Mouse (Mus musculus) heart, postnatal 10 days (tissue): ENCODE data around the gene Ap2m1. TPM values are rescaled to one million over a fixed set of nuclear protein-coding genes. Genes with fewer than 3 reads are reported as not detected.

ENCODE experiments used
- DNase-seq, 2 experiments: peaks; one replicate each; pipeline ENCODE4 v3.0.0; 2021
- intact Hi-C: fragments of 180-260 bp; cut with DNase I; formaldehyde crosslinking; loops from one replicate; pipeline ENCODE4 v1.15.1; 2025
- total RNA-seq, 2 experiments: library from RNA; stranded (reverse); gene quantifications; 2 replicates each; pipeline ENCODE4 v1.2.3; 2021

The Ap2m1 gene
- total RNA-seq, 2 experiments from 2014 or later, result 253 to 284 TPM

GRCm38 (mm10) chr16:20517701-20518374 is 17.4 kb upstream of the Ap2m1 start:
- intact Hi-C loops, result loop anchor here (2.0 to 5.0 kb wide), 2 partner anchors 19 to 94 kb away; partner anchors contain the start of genes Alg3, Eef1akmt4, Eif2b5 and Gm49333

GRCm38 (mm10) chr16:20523886-20524285 is 11.4 kb upstream of the Ap2m1 start:
- DNase-seq, result no peak
- intact Hi-C loops, result no loop called here

More at GRCm38 (mm10) chr16:20517701-20518374, 17.4 kb upstream of the Ap2m1 start:
- DNase-seq, result peak; percentile 57 to 65

GRCm38 (mm10) chr16:20528779-20529178 is 6.5 kb upstream of the Ap2m1 start:
- no peak for DNase-seq
- intact Hi-C loops, result no loop called here

DNA sequence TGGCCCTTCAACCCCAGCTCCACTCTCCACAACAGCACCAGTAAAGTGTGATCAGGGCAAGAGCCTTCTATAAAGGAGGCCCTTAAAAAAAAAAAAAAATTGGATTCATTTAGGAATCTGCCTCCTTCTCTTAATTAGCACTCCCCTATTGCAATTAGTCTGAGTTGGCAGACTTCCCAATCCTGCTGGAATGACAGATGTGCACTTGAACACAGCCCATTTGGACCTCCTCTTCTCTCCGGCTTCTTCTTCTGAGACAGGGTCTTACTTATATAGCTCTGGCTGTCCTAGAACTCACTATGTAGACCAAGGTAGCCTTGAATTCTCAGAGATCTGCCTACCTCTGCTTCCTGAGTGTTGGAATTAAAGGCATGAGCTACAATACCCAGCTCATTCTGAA is 5.9 kb upstream of the Ap2m1 start:
- intact Hi-C loops, result no loop called here

GRCm38 (mm10) chr16:20530941-20531340 is 4.3 kb upstream of the Ap2m1 start:
- intact Hi-C loops, result no loop called here
- no peak for DNase-seq

More for the DNA sequence above, 5.9 kb upstream of the Ap2m1 start:
- no peak for DNase-seq

GRCm38 (mm10) chr16:20534617-20535295 is 522 bp upstream of the Ap2m1 start:
- DNase-seq, result no peak
- intact Hi-C loops, result loop anchor here (1.0 to 5.0 kb wide), 2 partner anchors 18 to 78 kb away; partner anchors contain the start of genes Alg3, Dvl3, Eef1akmt4 and Gm49333

- no peak for DNase-seq
- intact Hi-C loops, result loop anchor here (5.0 kb wide), 1 partner anchor 76 kb away; the partner anchor contains the start of genes Alg3, Eef1akmt4 and Gm49333
Measured at GRCm38 (mm10) chr16:20536081-20536665, 895 bp downstream of the Ap2m1 start.

GRCm38 (mm10) chr16:20537071-20537471 is 1.8 kb downstream of the Ap2m1 start:
- intact Hi-C loops, result loop anchor here (5.0 kb wide), 1 partner anchor 75 kb away; the partner anchor contains the start of genes Alg3, Eef1akmt4 and Gm49333
- peak in 1 of 2 experiments; percentile 17 for DNase-seq

- intact Hi-C loops, result loop anchor here (5.0 kb wide), 1 partner anchor 75 kb away; the partner anchor contains the start of genes Alg3, Eef1akmt4 and Gm49333
Measured at GRCm38 (mm10) chr16:20537601-20538320, 2.5 kb downstream of the Ap2m1 start.

DNA sequence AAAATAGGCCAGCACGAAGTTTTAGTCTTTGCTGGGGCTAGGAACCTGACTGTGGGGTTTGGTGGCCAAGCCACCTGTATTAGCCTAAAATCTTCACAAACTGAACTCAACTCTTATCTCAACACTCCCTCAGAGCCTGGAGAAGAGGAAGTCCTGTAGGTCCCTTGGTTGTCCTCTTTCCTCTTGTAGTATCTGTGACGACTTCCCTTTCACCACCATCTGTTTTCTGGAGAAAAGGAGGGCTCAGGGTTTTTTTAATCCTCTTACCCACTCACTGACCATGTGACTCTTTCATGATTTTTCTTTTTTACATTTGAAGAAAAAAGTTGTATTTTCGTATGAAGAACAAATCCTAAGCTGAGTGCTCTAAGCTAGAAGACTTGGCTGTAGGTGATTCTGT is 4.4 kb downstream of the Ap2m1 start:
- DNase-seq, result no peak
- intact Hi-C loops, result loop anchor here (5.0 kb wide), 1 partner anchor 73 kb away; the partner anchor contains the start of genes Alg3, Eef1akmt4 and Gm49333

More at GRCm38 (mm10) chr16:20537601-20538320, 2.5 kb downstream of the Ap2m1 start:
- no peak for DNase-seq

DNA sequence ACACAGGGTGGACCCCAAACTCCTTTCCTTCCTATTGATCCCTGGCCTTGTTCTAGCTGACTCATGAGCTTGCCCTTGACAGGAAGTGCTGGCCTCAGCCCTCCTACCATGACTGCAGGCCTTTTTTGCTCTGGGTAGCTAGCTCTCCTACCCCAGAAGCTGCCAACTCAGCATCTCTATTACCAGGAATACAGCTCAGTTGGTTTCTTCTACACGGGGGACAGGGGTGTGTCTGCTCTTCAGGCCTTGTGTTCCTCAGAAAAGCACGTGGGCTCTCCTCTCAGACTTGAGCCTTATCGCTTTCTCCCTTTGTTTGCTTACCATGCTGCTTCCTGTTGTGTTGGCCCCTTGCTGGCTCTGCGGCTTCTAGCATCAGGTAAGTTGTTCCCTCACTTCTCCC is 5.2 kb downstream of the Ap2m1 start:
- intact Hi-C loops, result no loop called here

GRCm38 (mm10) chr16:20545696-20546095 is 10.4 kb downstream of the Ap2m1 start:
- intact Hi-C loops, result loop anchor here (5.0 kb wide), 1 partner anchor 38 kb away; no protein-coding TSS in a partner anchor
- DNase-seq, result no peak

More for the DNA sequence above, 5.2 kb downstream of the Ap2m1 start:
- DNase-seq, result no peak

DNA sequence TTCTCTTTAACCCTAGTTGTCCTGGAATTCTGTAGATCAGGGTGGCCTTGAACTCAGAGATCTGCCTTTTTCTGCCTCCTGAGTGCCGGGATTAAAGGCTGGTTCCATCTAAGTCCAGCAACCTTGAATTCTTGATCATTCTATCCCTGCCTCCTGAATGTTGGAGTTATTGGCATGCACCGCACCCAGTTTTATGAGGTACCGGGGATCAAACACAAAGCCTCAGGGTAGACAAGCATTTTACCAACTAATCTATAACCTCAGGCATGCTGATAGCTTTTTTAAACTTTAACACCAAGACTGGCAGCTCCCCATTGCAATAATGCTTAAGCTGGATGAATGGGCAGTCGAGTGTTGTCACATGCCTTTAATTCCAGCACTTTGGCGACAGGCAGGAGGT is 12.1 kb downstream of the Ap2m1 start:
- DNase-seq, result no peak
- intact Hi-C loops, result loop anchor here (5.0 kb wide), 1 partner anchor 40 kb away; no protein-coding TSS in a partner anchor

DNA sequence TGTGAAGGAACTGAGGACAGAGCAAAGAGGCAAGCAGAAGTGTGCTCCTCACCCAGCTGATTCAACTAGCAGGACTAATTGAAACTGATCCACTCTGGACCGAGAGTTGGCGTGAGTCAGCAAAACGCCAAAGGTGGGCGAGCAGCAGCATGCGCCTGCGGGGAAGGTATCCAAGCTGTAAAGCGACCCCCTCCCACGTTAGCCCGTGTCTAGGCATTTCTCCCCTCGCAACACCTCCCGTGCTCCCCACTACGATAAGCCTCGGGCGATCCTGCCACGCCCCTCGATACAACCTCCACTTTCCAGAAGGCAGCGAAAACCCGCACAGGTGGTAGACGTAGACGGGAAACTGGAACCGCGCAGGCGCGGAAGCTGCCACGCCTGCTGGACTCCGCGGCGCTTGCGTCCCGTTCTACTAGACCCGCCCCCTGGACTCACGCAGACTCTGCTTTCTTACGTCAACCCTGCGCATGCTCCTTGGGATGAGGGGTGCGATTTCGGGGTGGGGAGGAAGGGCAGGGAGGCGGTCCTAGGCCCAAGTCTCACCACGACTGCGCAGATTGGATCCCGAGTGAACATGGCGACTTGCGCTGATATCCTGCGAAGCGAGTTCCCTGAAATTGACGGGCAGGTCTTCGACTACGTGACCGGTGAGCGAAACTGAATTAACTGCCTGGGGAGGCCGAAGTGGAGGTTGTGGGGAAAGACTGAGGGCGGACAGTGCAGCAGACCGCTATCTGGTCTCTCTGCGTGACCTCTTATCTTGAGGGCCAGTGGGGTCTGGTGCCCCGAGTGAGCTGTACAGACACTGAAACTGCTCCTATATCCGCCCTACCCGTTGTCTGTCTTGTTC is 13.0 kb downstream of the Ap2m1 start, which contains the start of gene Abcf3:
Gene Abcf3 (plus strand): TSS at position 482 of the 853 bp plus-strand sequence.
- intact Hi-C loops, result loop anchor here (5.0 kb wide), 1 partner anchor 41 kb away; no protein-coding TSS in a partner anchor
- DNase-seq, result peak; percentile 99

DNA sequence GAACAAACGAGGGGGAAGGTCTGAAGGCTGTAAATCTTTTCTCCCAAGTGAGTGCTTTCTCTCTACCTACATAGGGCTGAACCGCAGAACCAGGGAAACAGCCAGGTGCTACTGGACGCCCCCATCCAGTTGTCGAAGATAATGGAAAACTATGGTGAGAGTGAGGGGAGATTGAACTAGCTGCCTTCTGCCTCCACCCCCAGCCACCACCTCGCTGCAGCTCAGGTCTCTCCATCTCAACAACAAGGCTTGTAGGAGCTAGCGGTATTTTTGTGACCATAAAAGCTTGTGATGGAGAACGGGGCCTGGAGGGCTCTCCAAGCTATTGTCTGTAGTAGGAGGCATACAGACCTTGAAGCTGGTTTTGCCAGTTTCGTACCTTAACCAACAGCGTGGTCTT is 13.9 kb downstream of the Ap2m1 start:
- intact Hi-C loops, result loop anchor here (5.0 kb wide), 1 partner anchor 42 kb away; no protein-coding TSS in a partner anchor
- no peak for DNase-seq

- intact Hi-C loops, result no loop called here
- DNase-seq, result no peak
Measured at GRCm38 (mm10) chr16:20551691-20552090, 16.4 kb downstream of the Ap2m1 start.

GRCm38 (mm10) chr16:20552594-20552993 is 17.3 kb downstream of the Ap2m1 start:
- no peak for DNase-seq
- intact Hi-C loops, result no loop called here

DNA sequence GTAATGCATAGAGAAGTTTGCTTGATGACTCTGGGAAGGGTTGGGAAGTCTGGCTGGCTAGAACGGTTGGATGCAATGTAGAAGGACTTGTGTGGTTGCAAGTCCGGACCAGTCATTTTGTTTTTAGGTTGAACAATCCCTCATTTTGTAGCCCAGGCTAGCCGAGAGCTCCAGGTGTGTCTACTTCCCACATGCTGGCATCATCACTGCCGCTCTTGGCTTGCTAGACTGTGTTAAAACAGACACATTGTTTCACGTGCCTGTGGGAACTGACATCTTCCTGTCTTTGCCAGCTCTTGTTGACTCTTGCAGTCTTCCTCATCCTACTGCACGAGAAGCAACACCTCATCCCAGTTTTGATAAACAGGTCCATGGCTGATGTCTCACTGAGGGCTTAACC is 19.7 kb downstream of the Ap2m1 start:
- no peak for DNase-seq
- intact Hi-C loops, result no loop called here

DNA sequence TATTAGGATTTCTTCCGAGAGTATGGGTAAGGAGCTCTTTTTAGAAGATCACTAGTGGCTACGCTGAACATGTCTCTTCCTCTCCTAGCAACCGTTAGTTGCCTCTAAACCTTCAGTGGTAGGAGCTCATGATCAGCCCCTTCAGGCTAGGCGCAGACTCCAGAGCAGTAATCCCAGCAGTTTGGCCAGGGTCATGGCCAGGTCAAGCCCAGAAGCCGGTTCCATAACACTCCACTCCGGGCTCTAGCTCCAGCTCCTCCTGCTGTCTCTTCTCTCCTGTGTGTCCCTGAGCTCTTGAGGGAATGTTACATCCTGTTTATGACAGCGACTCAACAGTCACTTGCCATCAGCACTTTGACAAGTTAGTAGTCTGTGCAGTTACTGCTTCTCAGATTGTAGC is 22.1 kb downstream of the Ap2m1 start:
- DNase-seq, result no peak
- intact Hi-C loops, result no loop called here
